Mouse (Mus musculus) lung, postnatal 0 days (tissue): ENCODE measurements at regions not wholly inside any gene's neighbourhood (a gene's known extent, or its start where the extent isn't known, plus 50 kb on each side); places are given as distances from the start of the nearest gene placed in this dataset.

Experiments
- ATAC-seq: fragments of 200-750 bp; cut with Nextera tagmentation; 2 replicates; pipeline ENCODE4 v1.8.0; 2017; ENCODE audit warnings: moderate library complexity
- DNase-seq: peaks from one replicate; pipeline ENCODE4 v3.0.0-alpha.2; 2016; ENCODE audit warnings: low spot score
- H3K27ac ChIP-seq: fragments of 300-500 bp; sonication (generic); 2 replicates; pipeline ENCODE4 v1.5.1; 2014; ENCODE audit warnings: antibody characterized with exemption, mild to moderate bottlenecking, low read length, mixed read lengths
- H3K27me3 ChIP-seq: fragments of 300-500 bp; sonication (generic); replicated peaks from 2 replicates; pipeline ENCODE4 v1.6.1; 2014; ENCODE audit warnings: low read length, mixed read lengths; ENCODE audit not compliant: insufficient read depth
- H3K36me3 ChIP-seq: fragments of 300-500 bp; sonication (generic); 2 replicates; pipeline ENCODE4 v1.6.1; 2014; ENCODE audit warnings: low read length, mixed read lengths; ENCODE audit not compliant: insufficient read depth
- H3K4me1 ChIP-seq: fragments of 300-500 bp; sonication (generic); 2 replicates; pipeline ENCODE4 v1.6.1; 2014; ENCODE audit warnings: antibody characterized with exemption, low read depth, low read length, mixed read lengths; ENCODE audit not compliant: insufficient read depth
- H3K4me2 ChIP-seq: fragments of 300-500 bp; sonication (generic); replicated peaks from 2 replicates; pipeline ENCODE4 v1.6.1; 2014; ENCODE audit warnings: low read depth, mild to moderate bottlenecking, low read length, moderate library complexity, mixed read lengths
- H3K4me3 ChIP-seq: fragments of 300-500 bp; sonication (generic); 2 replicates; pipeline ENCODE4 v1.5.1; 2014; ENCODE audit warnings: low read depth, low read length
- H3K9ac ChIP-seq: fragments of 300-500 bp; sonication (generic); replicated peaks from 2 replicates; pipeline ENCODE4 v1.6.1; 2014; ENCODE audit warnings: low read depth, mild to moderate bottlenecking
- H3K9me3 ChIP-seq: fragments of 300-500 bp; sonication (generic); 2 replicates; pipeline ENCODE4 v1.6.1; 2016; ENCODE audit warnings: low read length, mixed read lengths
- CTCF ChIP-seq: IDR thresholded peaks from 2 replicates; pipeline ENCODE4 v1.5.1; 2016; ENCODE audit warnings: antibody characterized with exemption, mild to moderate bottlenecking
- EP300 ChIP-seq: IDR thresholded peaks from 2 replicates; pipeline ENCODE4 v1.6.1; 2016; ENCODE audit warnings: antibody characterized with exemption, mild to moderate bottlenecking, control low read depth
- WGBS: fragments of 180-500 bp; shearing (Covaris S2); extraction: QIAGEN DNeasy Blood & Tissue Kit; methylation state at CpG from one replicate; pipeline ENCODE4 v1.1.7; 2014; 5-methylcytosine and 5-hydroxymethylcytosine counted together

DNA sequence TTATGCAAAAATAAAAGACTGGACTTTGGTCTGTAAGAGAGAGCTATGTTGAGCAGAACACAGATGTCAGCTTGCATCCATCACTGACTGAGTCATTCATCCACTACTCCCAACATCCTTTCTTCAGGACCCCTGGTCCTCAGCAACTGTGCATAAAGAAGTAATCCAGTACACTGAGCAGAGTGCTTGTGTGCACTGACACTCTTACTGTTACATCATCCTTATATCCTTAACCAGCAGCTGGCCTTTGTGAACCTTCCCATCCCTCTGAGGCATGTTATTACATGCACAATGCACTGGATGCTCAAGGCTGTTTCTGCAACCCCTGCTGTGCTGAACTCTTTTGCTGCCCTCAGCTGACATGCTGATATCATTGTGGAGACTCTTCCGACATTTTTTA, 144.2 kb upstream of the Fam92a start:
- DNase-seq (no peak), ATAC-seq (no peak)
- Histone ChIP-seq H3K27ac (no peak overlapping the region), H3K4me3 (no peak overlapping the region), H3K4me1 (no peaks in the 10 kb centered on the region), H3K36me3 (no peaks in the 10 kb centered on the region), H3K4me2 (no peak overlapping the region), H3K9ac (no peak overlapping the region), H3K27me3 (no peaks in the 10 kb centered on the region), H3K9me3 (no peaks in the 10 kb centered on the region)
- TF ChIP-seq EP300 (no peak), CTCF (no peak)
- 80% methylated on average over 1 of the region's 1 CpGs for WGBS

DNA sequence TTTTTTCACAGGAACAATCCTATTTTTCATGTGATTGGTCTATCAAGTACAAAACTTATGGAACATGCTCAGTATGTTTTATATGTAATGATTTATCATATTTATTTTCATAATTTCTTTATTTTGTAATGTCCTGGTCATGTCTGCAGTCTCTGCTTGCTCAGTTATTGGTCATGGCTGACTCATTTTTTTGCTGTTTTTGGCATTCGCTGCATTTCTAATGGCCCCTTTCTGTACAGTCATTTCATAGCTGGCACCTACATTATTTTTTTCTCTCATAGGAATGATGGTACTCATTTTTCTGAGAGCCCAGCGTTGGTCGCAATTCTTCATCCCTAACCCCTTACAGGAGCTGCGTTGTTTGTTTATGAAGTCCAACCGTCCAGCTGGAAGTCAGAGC, 136.5 kb upstream of the Fam92a start:
- no peak overlapping the region for H3K9ac ChIP-seq
- no peaks in the 10 kb centered on the region for H3K36me3 ChIP-seq
- H3K4me3 ChIP-seq, result no peak overlapping the region
- DNase-seq, result no peak
- WGBS, result 68% methylated on average over 5 of the region's 5 CpGs
- H3K4me1 ChIP-seq, result no peaks in the 10 kb centered on the region
- no peak for TF ChIP-seq EP300
- TF ChIP-seq CTCF, result no peak
- no peaks in the 10 kb centered on the region for H3K9me3 ChIP-seq
- no peak overlapping the region for H3K27ac ChIP-seq
- ATAC-seq, result no peak
- H3K27me3 ChIP-seq, result no peaks in the 10 kb centered on the region
- no peak overlapping the region for H3K4me2 ChIP-seq

DNA sequence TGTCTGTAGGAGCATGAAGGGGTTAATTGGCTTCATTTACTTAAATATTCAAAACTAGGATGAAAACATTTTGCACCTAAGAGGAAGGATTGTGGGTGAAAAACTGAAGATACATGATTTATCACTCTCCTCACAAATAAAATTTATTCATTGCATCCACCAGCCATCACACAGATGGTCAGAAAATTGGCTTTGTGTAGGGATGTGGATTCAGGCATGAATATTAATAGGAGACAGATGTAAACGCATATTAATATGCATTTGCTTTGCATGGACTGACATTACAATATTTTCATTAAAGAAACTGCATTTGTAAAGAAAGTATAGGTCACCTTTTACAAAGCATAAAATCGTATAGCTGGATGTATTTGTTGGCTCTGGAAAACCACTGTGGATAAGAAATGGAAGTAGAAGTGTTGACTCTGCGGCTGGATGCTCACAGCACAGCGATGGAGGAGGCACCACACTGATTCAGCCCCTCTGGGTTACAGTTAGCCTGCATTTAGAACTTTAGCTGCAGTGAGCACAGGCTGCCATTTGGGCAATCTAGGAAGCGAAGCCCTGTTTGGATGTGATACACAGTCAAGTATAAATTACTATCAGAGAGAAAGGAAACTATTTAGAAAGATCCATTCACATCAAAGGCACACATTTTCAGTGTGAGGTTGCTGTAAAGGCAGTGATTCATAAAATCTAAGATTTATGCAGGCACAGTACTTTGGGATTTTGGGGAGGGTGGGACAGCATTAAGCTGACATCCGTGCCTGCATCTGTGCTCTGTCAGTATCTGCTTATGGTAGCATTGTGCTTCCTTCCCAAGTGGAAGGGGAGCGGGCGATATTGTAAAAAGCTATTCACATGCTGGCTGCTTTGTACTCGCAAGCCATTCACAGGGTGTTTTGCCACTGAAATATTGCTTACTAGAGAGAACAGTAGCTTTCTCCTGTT, 135.1 kb upstream of the Fam92a start:
- ATAC-seq (no peak), DNase-seq (no peak)
- H3K27me3 ChIP-seq, result no peaks in the 10 kb centered on the region
- no peak overlapping the region for H3K4me2 ChIP-seq
- H3K9ac ChIP-seq, result no peak overlapping the region
- no peaks in the 10 kb centered on the region for H3K9me3 ChIP-seq
- no peak overlapping the region for H3K27ac ChIP-seq
- 71% methylated on average over 9 of the region's 9 CpGs for WGBS
- H3K4me1 ChIP-seq, result no peaks in the 10 kb centered on the region
- H3K36me3 ChIP-seq, result no peaks in the 10 kb centered on the region
- no peak overlapping the region for H3K4me3 ChIP-seq
- TF ChIP-seq CTCF, result no peak
- no peak for TF ChIP-seq EP300

DNA sequence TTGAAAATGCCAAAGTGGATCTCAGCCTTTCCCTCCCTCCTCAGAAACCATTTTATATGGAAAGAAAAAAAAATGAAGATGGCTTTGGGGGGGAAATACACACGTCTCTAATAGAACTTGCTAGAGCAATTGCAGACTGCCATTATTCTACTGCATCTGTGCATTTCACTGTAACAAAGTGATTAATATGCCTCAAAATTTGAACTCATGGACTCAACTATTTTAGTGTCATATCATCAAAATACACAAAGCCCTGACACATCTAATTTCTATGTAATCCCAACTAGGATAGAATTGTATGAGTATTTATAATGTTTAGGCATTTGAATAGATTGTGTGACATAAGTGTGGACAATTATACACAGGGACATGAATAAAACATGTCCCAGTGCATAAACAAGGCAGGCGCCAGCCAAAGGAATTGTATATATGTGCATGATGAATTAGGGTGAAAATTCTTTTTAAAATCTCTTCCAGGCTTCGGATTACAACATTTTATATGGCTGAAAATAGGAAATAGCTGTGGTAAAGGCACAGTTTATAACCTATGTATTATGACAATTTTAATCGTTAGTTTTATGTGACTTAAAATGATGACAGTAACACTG, 115.4 kb upstream of the Fam92a start:
- Histone ChIP-seq H3K27me3 (no peaks in the 10 kb centered on the region), H3K4me1 (no peaks in the 10 kb centered on the region), H3K4me3 (no peak overlapping the region), H3K9ac (no peak overlapping the region), H3K9me3 (no peaks in the 10 kb centered on the region), H3K4me2 (no peak overlapping the region), H3K27ac (no peak overlapping the region), H3K36me3 (no peaks in the 10 kb centered on the region)
- TF ChIP-seq EP300, result no peak
- TF ChIP-seq CTCF, result no peak
- DNase-seq (no peak), ATAC-seq (no peak)
- 54% methylated on average over 4 of the region's 4 CpGs for WGBS

DNA sequence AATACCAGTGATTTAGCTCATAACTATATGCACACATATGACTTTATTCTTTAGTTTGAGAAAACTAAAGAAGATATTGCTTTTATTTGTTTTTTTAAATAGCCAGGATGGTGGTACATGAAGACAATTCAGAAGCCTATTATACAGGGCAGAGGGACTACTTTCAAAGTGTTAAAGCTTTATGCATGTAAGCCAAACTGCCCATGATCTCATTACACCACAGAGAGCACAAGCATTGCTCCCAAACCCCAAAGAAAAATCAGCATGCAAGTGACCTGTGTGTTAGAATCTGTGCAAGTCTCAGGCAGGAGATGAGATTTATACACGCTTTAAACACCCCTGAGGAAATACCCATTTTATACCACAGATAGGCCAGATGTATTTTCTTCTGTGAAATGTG, 114.6 kb upstream of the Fam92a start:
- Histone ChIP-seq H3K27me3 (no peaks in the 10 kb centered on the region), H3K9ac (no peak overlapping the region), H3K4me1 (no peaks in the 10 kb centered on the region), H3K27ac (no peak overlapping the region), H3K36me3 (no peaks in the 10 kb centered on the region), H3K9me3 (no peaks in the 10 kb centered on the region), H3K4me2 (no peak overlapping the region), H3K4me3 (no peak overlapping the region)
- ATAC-seq (no peak), DNase-seq (no peak)
- TF ChIP-seq CTCF (no peak), EP300 (no peak)
- 90% methylated on average over 1 of the region's 1 CpGs for WGBS

DNA sequence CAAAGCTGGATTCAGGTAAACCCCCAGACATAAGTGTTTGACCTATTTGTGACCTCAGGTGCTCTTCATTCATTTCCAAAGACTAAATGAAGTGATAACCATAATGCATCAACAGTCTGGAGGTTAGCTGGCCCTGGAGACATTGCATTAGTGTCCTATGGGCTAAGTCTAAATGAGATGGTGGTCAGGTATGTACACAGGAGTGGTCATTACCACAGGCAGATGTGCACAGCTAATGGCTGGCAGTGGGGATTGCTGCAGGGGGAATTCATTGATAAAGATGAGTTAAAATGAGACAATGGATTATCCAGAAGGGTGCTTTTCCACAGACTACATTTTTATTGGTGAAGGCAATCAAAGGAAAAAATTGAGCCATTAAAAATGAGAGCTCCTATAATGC, 114.2 kb upstream of the Fam92a start:
- no peak overlapping the region for H3K9ac ChIP-seq
- TF ChIP-seq EP300 (no peak), CTCF (no peak)
- no peaks in the 10 kb centered on the region for H3K36me3 ChIP-seq
- H3K9me3 ChIP-seq, result no peaks in the 10 kb centered on the region
- no peak overlapping the region for H3K27ac ChIP-seq
- ATAC-seq, result no peak
- no peak for DNase-seq
- no peak overlapping the region for H3K4me3 ChIP-seq
- no peaks in the 10 kb centered on the region for H3K27me3 ChIP-seq
- no peaks in the 10 kb centered on the region for H3K4me1 ChIP-seq
- no peak overlapping the region for H3K4me2 ChIP-seq
